Mouse (Mus musculus) bone marrow, adult 2 months (tissue): ENCODE data around the gene Chit1.

ENCODE experiments used
- CTCF ChIP-seq: fragments of 200-500 bp; IDR thresholded peaks from 2 replicates; pipeline ENCODE4 v1.5.1; 2011; ENCODE audit warnings: low read length, control low read depth; ENCODE audit not compliant: control insufficient read depth, insufficient read depth
- POLR2A ChIP-seq: fragments of 200-500 bp; IDR thresholded peaks from 2 replicates; pipeline ENCODE4 v1.6.1; 2011; ENCODE audit warnings: low read depth, mild to moderate bottlenecking, control low read depth, low read length, borderline replicate concordance; ENCODE audit not compliant: control insufficient read depth

DNA sequence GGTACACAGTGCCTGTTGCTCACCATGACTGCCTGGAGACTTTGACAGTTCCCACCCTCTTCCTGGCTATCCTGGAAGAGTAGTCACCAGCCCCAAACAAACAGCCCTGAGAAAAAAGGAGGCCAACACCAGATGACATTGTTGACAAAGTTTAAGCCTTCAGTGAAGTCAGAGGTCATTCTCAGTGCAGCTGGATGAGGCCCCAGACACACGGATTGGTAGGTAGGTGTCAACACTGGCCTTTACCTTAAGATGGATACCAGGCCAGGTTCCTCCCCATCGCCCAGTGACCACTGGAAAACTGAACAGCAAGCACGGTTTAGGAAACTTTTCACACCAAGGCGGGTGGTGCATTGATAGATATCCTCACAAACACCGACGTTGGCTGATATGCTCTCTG, 18.7 kb upstream of the Chit1 start:
- no peak for TF ChIP-seq POLR2A
- no peak for TF ChIP-seq CTCF
